Mouse (Mus musculus) liver, embryonic 14 days (tissue): Measurements from ENCODE around the gene Ptprg. TPM values are rescaled to one million over a fixed set of nuclear protein-coding genes. Genes with fewer than 3 reads are reported as not detected.

ENCODE experiments used
- polyA plus RNA-seq: library from polyadenylated mRNA; depleted of rRNA; stranded (reverse); fragments of >200 nt; gene quantifications from 2 replicates; pipeline ENCODE4 v1.2.3, GENCODE M21; 2012; rRNA removed

Ptprg gene
- 1.1 and 1.2 TPM in 2 replicates for polyA plus RNA-seq

DNA sequence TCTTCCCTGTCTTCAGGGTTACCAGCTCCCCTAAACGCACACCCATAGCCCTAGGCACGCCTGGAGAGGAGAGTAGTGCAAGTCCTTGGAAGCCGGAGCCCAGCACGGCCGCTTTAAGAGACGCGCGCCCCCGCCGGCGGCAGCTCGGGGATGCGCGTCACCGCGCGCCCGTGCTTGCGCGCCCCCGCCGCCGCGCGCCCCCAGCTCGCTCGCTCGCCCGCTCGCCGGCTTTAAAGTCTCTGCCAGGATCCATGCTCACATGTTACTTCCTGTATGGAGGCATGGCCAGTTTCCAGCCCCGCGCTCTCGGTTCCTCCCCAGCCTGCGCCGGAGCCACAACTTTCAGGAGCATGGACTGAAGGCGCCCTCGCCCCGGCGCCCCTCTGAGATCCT, at the start of gene Ptprg:
Gene Ptprg (plus strand): TSS at position 260 of the 393 bp plus-strand sequence.

DNA sequence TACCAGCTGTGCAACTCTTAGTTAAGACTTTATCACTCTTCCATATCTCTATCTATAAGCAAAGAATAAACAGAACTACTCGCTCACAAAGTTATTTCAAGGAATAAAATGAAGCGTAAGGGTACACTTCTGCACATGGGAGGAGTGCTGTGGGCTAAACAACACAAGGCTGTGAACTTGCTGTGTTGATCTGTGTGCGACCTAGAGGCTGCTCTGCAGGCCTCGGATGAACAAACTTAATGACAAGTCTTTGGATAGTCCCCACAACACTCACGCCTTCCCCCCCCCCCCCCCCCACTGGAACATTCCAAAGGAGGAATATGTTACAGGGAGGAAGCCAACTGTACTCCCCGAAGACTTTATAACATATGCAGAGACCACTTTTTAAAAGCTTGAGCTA, 730.3 kb downstream of the Ptprg start, which contains the start of gene Gm49355:
Gene Gm49355 (plus strand): TSS at position 336 of the 400 bp plus-strand sequence.

DNA sequence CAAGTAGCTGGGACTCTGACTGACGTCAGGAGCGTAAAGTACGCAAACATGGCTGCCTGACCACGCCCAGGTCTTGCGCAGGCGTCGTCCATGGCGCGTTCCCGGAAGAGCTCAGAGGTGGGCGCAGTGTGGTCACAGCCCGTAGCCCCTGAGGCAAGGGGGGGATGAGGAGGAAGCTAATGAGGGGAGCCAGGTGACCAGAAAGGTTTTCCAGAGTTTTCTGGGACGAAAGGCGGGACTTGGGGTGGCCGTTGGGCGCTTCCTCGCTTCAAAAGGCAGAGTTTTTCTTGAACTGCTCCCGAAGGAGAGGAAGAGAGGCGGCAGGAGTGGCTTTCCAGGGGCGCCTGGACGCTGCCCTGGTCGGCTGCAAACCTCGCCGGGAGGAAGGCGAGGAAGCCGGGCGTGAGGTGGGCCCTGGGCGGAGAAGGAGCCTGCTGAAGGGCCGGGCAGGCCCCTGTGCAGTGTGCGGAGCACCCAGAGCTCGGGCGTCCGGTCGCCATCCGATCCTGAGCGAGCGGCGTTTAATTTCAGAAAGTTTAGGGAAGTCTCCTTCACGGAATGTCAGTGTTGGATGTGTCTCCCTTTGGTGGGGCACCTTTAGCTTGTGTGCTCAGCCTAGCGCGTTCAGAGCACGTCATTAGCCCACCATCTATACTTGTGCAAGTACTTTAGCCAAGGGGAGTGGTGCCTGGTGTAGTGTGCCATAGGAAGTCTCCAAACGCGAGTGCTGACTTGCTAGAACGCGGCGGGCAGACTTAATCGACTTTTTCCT, 731.0 kb downstream of the Ptprg start, which contains the start of gene 3830406C13Rik:
Gene 3830406C13Rik (plus strand): TSS at position 33 of the 772 bp plus-strand sequence.

Other genes starting within 250 kb of the Ptprg start
- 0.18 and 0.27 TPM in 2 replicates for gene Gm3839, start 196.8 kb upstream of the Ptprg start, polyA plus RNA-seq